Mouse (Mus musculus) thymus, adult 18-20 months (tissue): Measurements from ENCODE around the gene Wnt3a.

Experiments
- DNase-seq, 2 experiments: peaks; one replicate each; pipeline ENCODE4 v3.0.0; 2022; ENCODE audit warnings: mixed read lengths in 2 of 2

The Wnt3a gene

GRCm38 (mm10) chr11:59262308-59262707, 28.2 kb downstream of the Wnt3a start:
- no peak for DNase-seq

- no peak for DNase-seq
Observed at GRCm38 (mm10) chr11:59260706-59261493, 29.7 kb downstream of the Wnt3a start.

GRCm38 (mm10) chr11:59259647-59260046, 30.9 kb downstream of the Wnt3a start:
- no peak for DNase-seq

GRCm38 (mm10) chr11:59248101-59248500, 42.5 kb downstream of the Wnt3a start:
- DNase-seq, result no peak

GRCm38 (mm10) chr11:59243856-59244255, 46.7 kb downstream of the Wnt3a start:
- DNase-seq, result no peak

- DNase-seq, result no peak
Observed at GRCm38 (mm10) chr11:59241841-59242240, 48.7 kb downstream of the Wnt3a start.

- DNase-seq, result no peak
Observed at GRCm38 (mm10) chr11:59239796-59240195, 50.8 kb downstream of the Wnt3a start.

GRCm38 (mm10) chr11:59239428-59239785, 51.1 kb downstream of the Wnt3a start:
- DNase-seq, result no peak

GRCm38 (mm10) chr11:59238525-59239427, 51.8 kb downstream of the Wnt3a start:
- peak in 1 of 2 experiments; percentile 14 for DNase-seq

GRCm38 (mm10) chr11:59232797-59233196, 57.8 kb downstream of the Wnt3a start:
- DNase-seq, result no peak

GRCm38 (mm10) chr11:59230144-59230760, 60.3 kb downstream of the Wnt3a start:
- DNase-seq, result peak in 1 of 2 experiments; percentile 23

- DNase-seq, result peak; percentile 94 to 95
Observed at GRCm38 (mm10) chr11:59228122-59228953, 62.2 kb downstream of the Wnt3a start, which contains the start of gene Arf1. Arf1 (minus strand) TSS chr11:59228270.

GRCm38 (mm10) chr11:59227604-59228121, 62.9 kb downstream of the Wnt3a start:
- DNase-seq, result peak in 1 of 2 experiments; percentile 52

- DNase-seq, result no peak
Observed at GRCm38 (mm10) chr11:59226787-59227603, 63.6 kb downstream of the Wnt3a start.

GRCm38 (mm10) chr11:59226251-59226650, 64.3 kb downstream of the Wnt3a start:
- DNase-seq, result no peak

- DNase-seq, result no peak
Observed at GRCm38 (mm10) chr11:59225167-59225566, 65.4 kb downstream of the Wnt3a start.

GRCm38 (mm10) chr11:59224470-59224869, 66.1 kb downstream of the Wnt3a start:
- DNase-seq, result no peak

GRCm38 (mm10) chr11:59224025-59224424, 66.5 kb downstream of the Wnt3a start:
- no peak for DNase-seq

- DNase-seq, result no peak
Observed at GRCm38 (mm10) chr11:59222306-59222705, 68.2 kb downstream of the Wnt3a start.

GRCm38 (mm10) chr11:59221604-59222003, 68.9 kb downstream of the Wnt3a start:
- DNase-seq, result no peak

- DNase-seq, result no peak
Observed at GRCm38 (mm10) chr11:59219064-59219463, 71.5 kb downstream of the Wnt3a start.
